Mouse (Mus musculus): ENCODE data around the gene Tgif1. TPM values are rescaled to one million over a fixed set of nuclear protein-coding genes. Genes with fewer than 3 reads are reported as not detected.
A peak's percentile ranks its signal among the peaks of the same experiment; 100 is the strongest.

Tgif1 gene
- polyA plus RNA-seq, 1 experiment, result 95.7 TPM

GRCm38 (mm10) chr17:70817862-70818451 lies 35.4 kb downstream of the Tgif1 start:
- H3K27ac ChIP-seq (ENCODE audit: insufficient read depth, low read length), result no peak overlapping the region
- no peaks in the 10 kb centered on the region; the same call in 1 of the 2 replicates for H3K4me1 ChIP-seq (ENCODE audit: control insufficient read depth, insufficient read depth, low read length)
- no peak for TF ChIP-seq CTCF (IDR thresholded peaks at IDR 0.05; ENCODE audit: borderline replicate concordance, insufficient read depth, low read length)
- TF ChIP-seq POLR2A (IDR thresholded peaks at IDR 0.05; ENCODE audit: low read depth, low read length), result no peak
- H3K4me3 ChIP-seq (ENCODE audit: insufficient read depth, low read length), result peak overlapping the region; percentile 5

- Histone ChIP-seq H3K4me3 (ENCODE audit: insufficient read depth, low read length) (no peak overlapping the region), H3K27ac (ENCODE audit: insufficient read depth, low read length) (no peak overlapping the region), H3K4me1 (ENCODE audit: control insufficient read depth, insufficient read depth, low read length) (no peaks in the 10 kb centered on the region; the same call in 1 of the 2 replicates)
- TF ChIP-seq CTCF (IDR thresholded peaks at IDR 0.05; ENCODE audit: borderline replicate concordance, insufficient read depth, low read length), result no peak
- TF ChIP-seq POLR2A (IDR thresholded peaks at IDR 0.05; ENCODE audit: low read depth, low read length), result no peak
These were observed 38.3 kb downstream of the Tgif1 start for GRCm38 (mm10) chr17:70815001-70815400.

GRCm38 (mm10) chr17:70810795-70811194 lies 42.6 kb downstream of the Tgif1 start:
- TF ChIP-seq CTCF (IDR thresholded peaks at IDR 0.05; ENCODE audit: borderline replicate concordance, insufficient read depth, low read length) (no peak), POLR2A (IDR thresholded peaks at IDR 0.05; ENCODE audit: low read depth, low read length) (no peak)
- Histone ChIP-seq H3K4me3 (ENCODE audit: insufficient read depth, low read length) (no peak overlapping the region), H3K4me1 (ENCODE audit: control insufficient read depth, insufficient read depth, low read length) (no peaks in the 10 kb centered on the region; the same call in 1 of the 2 replicates), H3K27ac (ENCODE audit: insufficient read depth, low read length) (no peak overlapping the region)

- TF ChIP-seq POLR2A (IDR thresholded peaks at IDR 0.05; ENCODE audit: low read depth, low read length) (no peak), CTCF (IDR thresholded peaks at IDR 0.05; ENCODE audit: borderline replicate concordance, insufficient read depth, low read length) (no peak)
- H3K4me1 ChIP-seq (ENCODE audit: control insufficient read depth, insufficient read depth, low read length), result no peaks in the 10 kb centered on the region
- H3K27ac ChIP-seq (ENCODE audit: insufficient read depth, low read length), result no peak overlapping the region
- H3K4me3 ChIP-seq (ENCODE audit: insufficient read depth, low read length), result no peak overlapping the region
These were observed 43.6 kb downstream of the Tgif1 start for GRCm38 (mm10) chr17:70809776-70810175.

- H3K4me3 ChIP-seq (ENCODE audit: insufficient read depth, low read length), result no peak overlapping the region
- H3K27ac ChIP-seq (ENCODE audit: insufficient read depth, low read length), result no peak overlapping the region
- TF ChIP-seq POLR2A (IDR thresholded peaks at IDR 0.05; ENCODE audit: low read depth, low read length) (no peak), CTCF (IDR thresholded peaks at IDR 0.05; ENCODE audit: borderline replicate concordance, insufficient read depth, low read length) (no peak)
- H3K4me1 ChIP-seq (ENCODE audit: control insufficient read depth, insufficient read depth, low read length), result no peaks in the 10 kb centered on the region
These were observed 44.5 kb downstream of the Tgif1 start for GRCm38 (mm10) chr17:70808837-70809236.

GRCm38 (mm10) chr17:70807885-70808284 lies 45.5 kb downstream of the Tgif1 start:
- no peak overlapping the region for H3K4me3 ChIP-seq (ENCODE audit: insufficient read depth, low read length)
- no peak for TF ChIP-seq POLR2A (IDR thresholded peaks at IDR 0.05; ENCODE audit: low read depth, low read length)
- H3K4me1 ChIP-seq (ENCODE audit: control insufficient read depth, insufficient read depth, low read length), result no peaks in the 10 kb centered on the region
- H3K27ac ChIP-seq (ENCODE audit: insufficient read depth, low read length), result no peak overlapping the region

- Histone ChIP-seq H3K27ac (ENCODE audit: insufficient read depth, low read length) (no peak overlapping the region), H3K4me1 (ENCODE audit: control insufficient read depth, insufficient read depth, low read length) (no peaks in the 10 kb centered on the region), H3K4me3 (ENCODE audit: insufficient read depth, low read length) (no peak overlapping the region)
- TF ChIP-seq CTCF (IDR thresholded peaks at IDR 0.05; ENCODE audit: borderline replicate concordance, insufficient read depth, low read length) (no peak), POLR2A (IDR thresholded peaks at IDR 0.05; ENCODE audit: low read depth, low read length) (no peak)
These were observed 46.7 kb downstream of the Tgif1 start for GRCm38 (mm10) chr17:70806600-70806999.

GRCm38 (mm10) chr17:70805866-70806265 lies 47.5 kb downstream of the Tgif1 start:
- TF ChIP-seq POLR2A (IDR thresholded peaks at IDR 0.05; ENCODE audit: low read depth, low read length) (no peak), CTCF (IDR thresholded peaks at IDR 0.05; ENCODE audit: borderline replicate concordance, insufficient read depth, low read length) (no peak)
- no peaks in the 10 kb centered on the region for H3K4me1 ChIP-seq (ENCODE audit: control insufficient read depth, insufficient read depth, low read length)
- no peak overlapping the region for H3K27ac ChIP-seq (ENCODE audit: insufficient read depth, low read length)
- H3K4me3 ChIP-seq (ENCODE audit: insufficient read depth, low read length), result no peak overlapping the region

GRCm38 (mm10) chr17:70802022-70802421 lies 51.3 kb downstream of the Tgif1 start:
- Histone ChIP-seq H3K4me3 (ENCODE audit: insufficient read depth, low read length) (no peak overlapping the region), H3K4me1 (ENCODE audit: control insufficient read depth, insufficient read depth, low read length) (no peaks in the 10 kb centered on the region), H3K27ac (ENCODE audit: insufficient read depth, low read length) (no peak overlapping the region)
- TF ChIP-seq CTCF (IDR thresholded peaks at IDR 0.05; ENCODE audit: borderline replicate concordance, insufficient read depth, low read length) (no peak), POLR2A (IDR thresholded peaks at IDR 0.05; ENCODE audit: low read depth, low read length) (no peak)

GRCm38 (mm10) chr17:70799266-70799665 lies 54.1 kb downstream of the Tgif1 start:
- TF ChIP-seq POLR2A (IDR thresholded peaks at IDR 0.05; ENCODE audit: low read depth, low read length) (no peak), CTCF (IDR thresholded peaks at IDR 0.05; ENCODE audit: borderline replicate concordance, insufficient read depth, low read length) (no peak)
- H3K4me3 ChIP-seq (ENCODE audit: insufficient read depth, low read length), result no peak overlapping the region
- H3K27ac ChIP-seq (ENCODE audit: insufficient read depth, low read length), result no peak overlapping the region
- H3K4me1 ChIP-seq (ENCODE audit: control insufficient read depth, insufficient read depth, low read length), result 0 out of 2 replicates have a peak, but pooled peaks cover 2% of the 10 kb centered on the region

GRCm38 (mm10) chr17:70797773-70798045 lies 55.6 kb downstream of the Tgif1 start:
- no peak for TF ChIP-seq CTCF (IDR thresholded peaks at IDR 0.05; ENCODE audit: borderline replicate concordance, insufficient read depth, low read length)
- no peak for TF ChIP-seq POLR2A (IDR thresholded peaks at IDR 0.05; ENCODE audit: low read depth, low read length)
- 0 out of 2 replicates have a peak, but pooled peaks cover 2% of the 10 kb centered on the region for H3K4me1 ChIP-seq (ENCODE audit: control insufficient read depth, insufficient read depth, low read length)
- no peak overlapping the region for H3K27ac ChIP-seq (ENCODE audit: insufficient read depth, low read length)
- H3K4me3 ChIP-seq (ENCODE audit: insufficient read depth, low read length), result no peak overlapping the region
